Mouse (Mus musculus): ENCODE data around the gene Gstz1. TPM values are rescaled to one million over a fixed set of nuclear protein-coding genes. Genes with fewer than 3 reads are reported as not detected.
A peak's percentile ranks its signal among the peaks of the same experiment; 100 is the strongest.
"Not testable (repeated sequence)": the region's sequence is repeated elsewhere in the genome, so short reads cannot be mapped to it uniquely, and the experiment has no call there.

Gstz1 gene
- polyA plus RNA-seq, 1 experiment from 2014 or later = 27.8 TPM

- Histone ChIP-seq H3K36me3 (peaks cover 69% of the 10 kb centered on the region), H3K4me1 (peaks cover 19% of the 10 kb centered on the region)
These were observed 14.8 kb upstream of the Gstz1 start for GRCm38 (mm10) chr12:87132210-87132609.

DNA sequence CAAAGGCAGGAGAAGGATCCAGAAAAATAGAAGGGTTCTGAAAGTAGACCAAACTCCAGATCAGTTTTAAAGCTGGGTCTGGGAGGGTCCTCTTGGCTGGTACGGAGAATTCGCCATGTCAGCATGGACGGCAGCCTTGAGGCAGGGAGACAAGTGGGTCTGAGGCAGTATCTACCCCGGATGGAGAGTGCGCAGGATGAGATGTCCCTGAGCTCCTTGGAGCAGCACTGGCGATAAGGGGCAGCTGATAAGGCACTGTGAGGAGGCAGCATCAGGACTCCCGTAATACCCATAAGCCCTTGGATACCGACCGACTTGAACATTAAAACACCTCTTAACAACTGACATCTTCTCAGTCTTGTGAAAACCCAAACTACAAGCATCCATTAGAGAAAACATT is 14.2 kb upstream of the Gstz1 start:
- 44% methylated on average over 9 of the region's 9 CpGs for WGBS
- no peak overlapping the region for H3K9ac ChIP-seq
- no peaks in the 10 kb centered on the region for H3K9me3 ChIP-seq
- no peak overlapping the region for H3K27ac ChIP-seq (replicated peaks)
- no peaks in the 10 kb centered on the region for H3K27me3 ChIP-seq (replicated peaks)
- ATAC-seq (ENCODE audit: extremely low read depth, insufficient number of reproducible peaks, low FRiP score, low TSS enrichment) = no peak
- H3K4me2 ChIP-seq = no peak overlapping the region
- peaks cover 69% of the 10 kb centered on the region for H3K36me3 ChIP-seq
- peaks cover 19% of the 10 kb centered on the region for H3K4me1 ChIP-seq
- no peak overlapping the region for H3K4me3 ChIP-seq

More at GRCm38 (mm10) chr12:87132210-87132609, 14.8 kb upstream of the Gstz1 start:
- 61% methylated on average over 6 of the region's 6 CpGs for WGBS
- Histone ChIP-seq H3K4me3 (no peak overlapping the region), H3K27me3 (replicated peaks) (no peaks in the 10 kb centered on the region), H3K9ac (no peak overlapping the region), H3K27ac (replicated peaks) (no peak overlapping the region), H3K9me3 (no peaks in the 10 kb centered on the region), H3K4me2 (no peak overlapping the region)
- ATAC-seq (ENCODE audit: extremely low read depth, insufficient number of reproducible peaks, low FRiP score, low TSS enrichment) = no peak

DNA sequence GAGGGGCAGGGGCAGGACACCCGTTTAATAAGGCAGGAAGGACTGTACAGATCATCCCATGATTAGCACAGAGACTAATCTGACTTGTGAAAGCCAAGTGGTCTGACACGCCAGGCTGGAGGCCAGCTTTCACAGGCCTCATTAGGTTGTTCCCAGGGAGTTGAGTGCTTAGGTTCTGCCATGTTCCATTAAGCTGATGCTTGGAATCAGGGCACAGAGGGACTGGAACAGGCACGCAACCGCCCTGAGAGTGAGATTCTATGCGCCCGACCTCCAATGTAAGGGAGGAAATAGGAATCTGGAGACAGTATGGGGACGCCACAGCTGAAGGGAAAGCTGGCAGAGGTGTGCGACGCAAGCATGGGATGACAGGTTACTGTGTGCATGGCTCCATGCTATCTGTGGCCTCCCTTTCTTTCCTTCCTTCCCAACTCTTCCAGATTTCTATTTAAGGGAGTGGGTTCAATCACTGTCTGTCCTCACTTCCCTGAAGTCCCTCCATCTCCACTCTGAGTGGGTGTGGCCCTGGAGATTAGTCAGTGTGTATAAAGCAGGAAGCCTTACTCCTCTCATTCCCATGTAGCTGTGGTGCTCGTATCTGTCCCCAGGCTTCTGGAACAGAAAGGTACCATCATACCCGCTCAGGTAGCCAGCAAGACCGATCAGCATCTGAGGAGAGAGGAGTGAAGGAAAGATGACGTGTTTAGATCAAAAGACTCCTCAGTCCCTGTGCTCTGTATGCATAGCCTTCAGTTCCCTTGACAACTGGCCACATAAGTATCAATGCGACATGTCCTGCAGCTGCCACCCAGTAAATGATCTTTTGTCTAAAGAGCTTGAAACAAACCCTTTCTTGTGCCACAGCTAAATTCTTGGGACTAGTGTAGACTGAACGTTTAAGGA is 9.3 kb upstream of the Gstz1 start:
- no peaks in the 10 kb centered on the region for H3K27me3 ChIP-seq (replicated peaks)
- H3K9ac ChIP-seq = no peak overlapping the region
- no peak overlapping the region for H3K4me3 ChIP-seq
- H3K4me2 ChIP-seq = no peak overlapping the region
- H3K36me3 ChIP-seq = peaks cover 42% of the 10 kb centered on the region
- H3K4me1 ChIP-seq = peaks cover 22% of the 10 kb centered on the region
- WGBS = 80% methylated on average over 15 of the region's 15 CpGs
- no peak overlapping the region for H3K27ac ChIP-seq (replicated peaks)
- no peaks in the 10 kb centered on the region for H3K9me3 ChIP-seq
- ATAC-seq (ENCODE audit: extremely low read depth, insufficient number of reproducible peaks, low FRiP score, low TSS enrichment) = no peak

- H3K4me3 ChIP-seq = no peak overlapping the region
- no peaks in the 10 kb centered on the region for H3K9me3 ChIP-seq
- no peak overlapping the region for H3K27ac ChIP-seq (replicated peaks)
- peaks cover 19% of the 10 kb centered on the region for H3K4me1 ChIP-seq
- no peak overlapping the region for H3K4me2 ChIP-seq
- WGBS = 86% methylated on average over 2 of the region's 2 CpGs
- no peak overlapping the region for H3K9ac ChIP-seq
- no peaks in the 10 kb centered on the region for H3K27me3 ChIP-seq (replicated peaks)
- ATAC-seq (ENCODE audit: extremely low read depth, insufficient number of reproducible peaks, low FRiP score, low TSS enrichment) = no peak
- H3K36me3 ChIP-seq = peaks cover 37% of the 10 kb centered on the region
These were observed 8.6 kb upstream of the Gstz1 start for GRCm38 (mm10) chr12:87138342-87138701.

DNA sequence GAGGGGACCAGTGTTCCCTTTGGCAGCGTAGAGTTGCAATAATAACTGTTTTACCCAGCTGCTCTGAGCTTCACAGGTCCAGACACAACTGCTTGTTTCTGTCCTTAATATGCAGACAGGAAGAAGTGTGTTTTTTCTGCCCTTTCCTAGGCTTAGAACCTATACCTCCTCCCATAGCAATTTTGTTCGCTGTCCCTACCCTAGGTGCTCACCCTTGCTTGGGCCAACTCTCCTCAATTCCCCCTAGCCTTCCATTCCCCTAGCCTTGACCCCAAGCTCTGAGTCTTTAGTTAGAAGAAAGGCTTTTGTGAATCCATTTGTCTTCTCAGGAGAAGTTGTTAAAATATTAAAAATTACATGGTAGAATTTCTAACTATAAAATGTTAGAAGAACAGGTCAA is 8.2 kb upstream of the Gstz1 start:
- Histone ChIP-seq H3K27ac (replicated peaks) (no peak overlapping the region), H3K9me3 (no peaks in the 10 kb centered on the region), H3K4me2 (no peak overlapping the region), H3K4me1 (peaks cover 19% of the 10 kb centered on the region), H3K27me3 (replicated peaks) (no peaks in the 10 kb centered on the region), H3K9ac (no peak overlapping the region), H3K36me3 (peaks cover 37% of the 10 kb centered on the region), H3K4me3 (no peak overlapping the region)
- no peak for ATAC-seq (ENCODE audit: extremely low read depth, insufficient number of reproducible peaks, low FRiP score, low TSS enrichment)
- 78% methylated on average over 2 of the region's 2 CpGs for WGBS

DNA sequence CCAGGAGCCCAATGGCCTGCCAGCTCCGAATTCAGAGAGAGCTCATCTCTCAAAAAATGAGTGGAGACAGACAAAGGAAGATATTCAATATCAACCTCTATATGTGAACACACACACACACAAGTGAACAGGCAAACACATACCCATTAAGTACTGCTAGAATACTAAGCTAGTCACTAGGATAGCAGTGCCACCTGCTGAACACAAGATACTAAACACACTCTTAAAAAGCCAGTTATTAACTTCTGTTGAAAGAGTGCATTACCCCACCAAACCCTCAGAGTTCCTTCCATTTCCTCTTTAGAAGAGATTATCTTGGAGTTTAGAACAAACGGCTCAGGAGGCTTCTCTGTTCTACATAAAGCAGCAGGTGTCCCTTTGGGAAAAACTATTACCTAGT is 4.8 kb upstream of the Gstz1 start:
- Histone ChIP-seq H3K27ac (replicated peaks) (no peak overlapping the region), H3K9ac (no peak overlapping the region), H3K4me1 (peaks cover 29% of the 10 kb centered on the region), H3K36me3 (peaks cover 23% of the 10 kb centered on the region), H3K4me2 (no peak overlapping the region), H3K4me3 (no peak overlapping the region), H3K9me3 (no peaks in the 10 kb centered on the region), H3K27me3 (replicated peaks) (no peaks in the 10 kb centered on the region)
- 61% methylated on average over 2 of the region's 2 CpGs for WGBS
- no peak for ATAC-seq (ENCODE audit: extremely low read depth, insufficient number of reproducible peaks, low FRiP score, low TSS enrichment)

DNA sequence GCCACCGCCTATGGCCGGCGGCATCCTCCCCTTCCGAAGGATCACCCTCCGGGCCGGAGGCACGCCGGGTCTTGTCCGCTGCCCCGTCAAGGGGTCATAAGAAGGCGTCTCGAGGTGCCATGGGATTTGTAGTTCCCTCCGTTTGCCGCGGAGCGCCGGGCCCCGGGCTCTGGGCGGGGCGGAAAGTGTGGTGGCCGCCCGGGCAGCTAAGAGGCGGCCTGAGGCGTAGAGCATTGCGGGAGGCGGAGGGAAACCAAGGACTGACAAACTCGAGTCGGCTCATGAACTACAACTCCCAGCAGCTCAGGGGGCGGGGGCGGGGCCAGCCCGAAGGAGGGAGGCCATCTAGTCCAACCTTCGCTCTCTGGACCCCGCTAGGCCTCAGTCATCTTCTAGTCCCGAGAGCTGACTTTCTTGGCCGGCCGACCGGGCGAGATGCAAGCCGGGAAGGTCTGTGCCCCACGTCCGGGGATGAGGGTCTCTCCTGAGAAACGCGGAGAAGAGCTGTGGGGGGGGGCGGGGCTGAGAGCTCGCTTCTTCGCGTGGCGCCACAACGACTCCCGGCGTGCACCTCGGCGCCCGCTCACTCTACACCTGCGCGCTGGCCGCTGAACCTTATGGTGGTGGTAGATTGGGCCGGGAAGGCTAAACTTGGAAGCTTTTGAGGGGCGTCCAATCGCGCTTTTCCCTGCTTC is 577 bp downstream of the Gstz1 start, which contains the start of gene Pomt2:
Gene Pomt2, minus strand, starts transcription at position 574 of the 695 bp plus-strand sequence.
- Histone ChIP-seq H3K27ac (replicated peaks) (peak within 1 kb of the TSS; percentile 96), H3K4me3 (peak within 1 kb of the TSS; percentile 86), H3K4me2 (peak within 1 kb of the TSS; percentile 84), H3K9me3 (peaks cover 6% of the 10 kb centered on the region; the same call in 1 of the 2 replicates), H3K27me3 (replicated peaks) (no peaks in the 10 kb centered on the region), H3K36me3 (peaks cover 24% of the 10 kb centered on the region), H3K9ac (peak within 1 kb of the TSS; percentile 87), H3K4me1 (peaks cover 18% of the 10 kb centered on the region)
- under 1% methylated on average over 60 of the region's 61 CpGs for WGBS
- ATAC-seq (ENCODE audit: extremely low read depth, insufficient number of reproducible peaks, low FRiP score, low TSS enrichment) = peak; percentile 96

- Histone ChIP-seq H3K9me3 (peaks cover 8% of the 10 kb centered on the region; the same call in 1 of the 2 replicates), H3K4me1 (peaks cover 18% of the 10 kb centered on the region), H3K36me3 (peaks cover 26% of the 10 kb centered on the region), H3K4me3 (peak overlapping the region; percentile 86), H3K9ac (peak overlapping the region; percentile 87), H3K27ac (replicated peaks) (peak overlapping the region; percentile 96), H3K4me2 (peak overlapping the region; percentile 84), H3K27me3 (replicated peaks) (no peaks in the 10 kb centered on the region)
- WGBS = 14% methylated on average over 15 of the region's 15 CpGs
- ATAC-seq (ENCODE audit: extremely low read depth, insufficient number of reproducible peaks, low FRiP score, low TSS enrichment) = no peak
These were observed 1.2 kb downstream of the Gstz1 start for GRCm38 (mm10) chr12:87148136-87148535.

DNA sequence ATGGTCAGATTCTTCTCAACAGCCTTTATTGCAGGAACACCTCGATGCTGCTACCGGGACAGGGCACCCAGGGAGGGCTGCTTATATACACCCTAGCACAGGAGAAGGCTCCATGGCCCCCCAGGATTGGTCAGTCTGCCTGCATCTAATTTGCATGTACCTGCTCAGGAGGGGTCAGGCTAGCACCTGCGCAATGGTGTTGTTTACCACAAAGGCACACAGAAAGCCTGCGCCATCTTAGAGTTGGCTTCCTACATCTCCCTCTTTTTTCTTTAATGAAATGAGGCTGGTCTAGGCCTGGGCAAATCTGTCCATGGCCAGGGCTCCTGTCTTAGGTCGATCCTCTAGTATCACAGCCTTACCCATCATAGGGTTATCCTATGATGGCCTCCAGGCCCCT is 2.5 kb downstream of the Gstz1 start:
- no peak overlapping the region for H3K9ac ChIP-seq
- WGBS = 95% methylated on average over 5 of the region's 5 CpGs
- H3K27ac ChIP-seq (replicated peaks) = no peak overlapping the region
- H3K9me3 ChIP-seq = peaks cover 8% of the 10 kb centered on the region; the same call in 1 of the 2 replicates
- ATAC-seq (ENCODE audit: extremely low read depth, insufficient number of reproducible peaks, low FRiP score, low TSS enrichment) = no peak
- no peak overlapping the region for H3K4me2 ChIP-seq
- peaks cover 19% of the 10 kb centered on the region for H3K36me3 ChIP-seq
- no peak overlapping the region for H3K4me3 ChIP-seq
- no peaks in the 10 kb centered on the region for H3K27me3 ChIP-seq (replicated peaks)
- peaks cover 18% of the 10 kb centered on the region for H3K4me1 ChIP-seq

DNA sequence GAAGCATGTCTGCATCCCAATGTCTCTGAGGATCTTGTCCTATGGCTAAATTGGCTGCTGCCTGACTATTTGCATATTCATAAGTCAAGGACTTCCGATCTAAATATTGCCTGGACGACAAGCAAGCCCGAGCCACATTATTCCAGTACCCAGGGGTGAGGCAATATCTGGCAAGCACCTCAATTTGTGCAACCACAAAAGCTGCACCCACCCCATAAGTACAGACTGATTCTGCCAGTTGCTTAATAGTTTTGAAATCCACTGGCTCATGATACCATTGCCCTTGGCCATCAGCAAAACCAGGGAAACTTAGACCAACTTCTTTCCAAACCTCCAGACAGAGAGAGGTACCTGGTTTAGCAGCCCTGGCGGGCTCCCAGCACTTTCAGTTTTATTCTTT is 7.5 kb downstream of the Gstz1 start:
- not testable (repeated sequence) for H3K4me3 ChIP-seq; H3K4me2 ChIP-seq; H3K27ac ChIP-seq (replicated peaks); H3K27me3 ChIP-seq (replicated peaks); H3K4me1 ChIP-seq; H3K9me3 ChIP-seq; ATAC-seq (ENCODE audit: extremely low read depth, insufficient number of reproducible peaks, low FRiP score, low TSS enrichment); H3K9ac ChIP-seq
- 89% methylated on average over 4 of the region's 4 CpGs for WGBS
- peaks cover 22% of the 10 kb centered on the region for H3K36me3 ChIP-seq

DNA sequence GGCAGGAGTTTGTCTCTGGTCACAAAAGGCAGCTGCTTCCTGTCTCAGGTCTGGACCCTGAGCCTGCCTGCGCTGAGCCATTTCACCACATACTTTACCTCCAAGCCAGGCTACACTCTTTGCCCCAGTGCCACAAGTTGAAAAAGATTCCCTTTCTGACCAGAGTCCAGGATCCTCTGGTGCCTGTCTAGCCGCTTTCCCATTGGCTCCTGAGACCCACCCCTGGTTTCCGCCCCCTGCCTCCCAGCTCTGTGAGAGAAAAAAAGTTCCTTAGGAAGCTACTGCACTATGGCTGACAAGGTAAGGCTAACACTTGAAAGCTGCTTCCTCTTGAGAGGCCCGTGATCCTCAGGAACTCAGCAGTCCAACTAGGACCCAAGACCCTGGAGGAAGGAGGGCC is 10.4 kb downstream of the Gstz1 start:
- peaks cover 3% of the 10 kb centered on the region; the same call in 1 of the 2 replicates for H3K9me3 ChIP-seq
- H3K27me3 ChIP-seq (replicated peaks) = no peaks in the 10 kb centered on the region
- peaks cover 8% of the 10 kb centered on the region; the same call in 1 of the 2 replicates for H3K4me1 ChIP-seq
- no peak overlapping the region for H3K4me3 ChIP-seq
- peaks cover 30% of the 10 kb centered on the region for H3K36me3 ChIP-seq
- 46% methylated on average over 4 of the region's 4 CpGs for whole genome bisulfite sequencing
- H3K9ac ChIP-seq = peak overlapping the region; percentile 24; the same call in 1 of the 2 replicates
- no peak overlapping the region for H3K27ac ChIP-seq (replicated peaks)
- peak overlapping the region; percentile 18; the same call in 1 of the 2 replicates for H3K4me2 ChIP-seq
- no peak for ATAC-seq (ENCODE audit: extremely low read depth, insufficient number of reproducible peaks, low FRiP score, low TSS enrichment)
